Mouse (Mus musculus): ENCODE measurements at regions not wholly inside any gene's neighbourhood (a gene's known extent, or its start where the extent isn't known, plus 50 kb on each side); places are given as distances from the start of the nearest gene placed in this dataset.

DNA sequence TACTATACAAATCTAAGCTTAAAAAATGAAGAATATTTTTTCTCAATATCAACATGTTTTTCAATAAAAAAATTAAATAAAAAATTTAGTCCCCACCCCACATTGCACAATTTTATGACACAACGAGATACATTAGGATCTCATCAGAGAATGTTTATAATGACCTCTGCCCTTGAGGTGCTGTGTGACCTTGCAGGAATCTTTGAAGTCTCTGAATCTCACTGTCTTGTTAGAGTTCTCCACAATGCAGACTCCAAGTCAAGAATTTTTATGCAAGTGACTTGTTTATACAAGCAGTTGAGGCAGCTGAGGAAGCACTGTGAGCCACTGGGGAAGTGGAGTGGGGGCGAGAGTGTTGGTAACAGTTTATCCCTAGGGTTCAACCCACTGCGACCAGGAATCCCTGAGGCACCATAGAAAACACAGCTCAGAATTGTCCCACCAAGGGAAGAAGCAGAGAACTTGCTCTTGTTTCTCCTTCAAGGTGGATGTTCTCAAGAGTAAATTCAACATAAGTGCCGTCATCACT is 228.5 kb downstream of the Hlx start:
- TF ChIP-seq CTCF (IDR thresholded peaks at IDR 0.05; ENCODE audit: low read depth, low read length): no peak
- no peak for TF ChIP-seq POLR2A (IDR thresholded peaks at IDR 0.05; ENCODE audit: borderline replicate concordance, low read depth, low read length)

Data from bone marrow macrophage, adult 2 months (primary cell).